Mouse (Mus musculus) brain, embryonic 14.5 days (tissue): ENCODE measurements around the gene Mxi1.

Experiments used
- CTCF ChIP-seq: fragments of 200-500 bp; IDR thresholded peaks from 2 replicates; pipeline ENCODE4 v1.5.1; 2012; ENCODE audit warnings: inconsistent platforms, mild to moderate bottlenecking, moderate library complexity, borderline replicate concordance; ENCODE audit not compliant: insufficient read depth, insufficient read length; ENCODE audit errors: extremely low read depth
- POLR2A ChIP-seq: fragments of 200-500 bp; IDR thresholded peaks from 2 replicates; pipeline ENCODE4 v1.6.1; 2012; ENCODE audit warnings: mild to moderate bottlenecking, inconsistent platforms, borderline replicate concordance; ENCODE audit not compliant: poor library complexity, insufficient read depth, insufficient read length, severe bottlenecking; ENCODE audit errors: extremely low read depth

GRCm38 (mm10) chr19:53329992-53330381 lies 19.7 kb downstream of the Mxi1 start:
- TF ChIP-seq CTCF = no peak
- TF ChIP-seq POLR2A = no peak
